8 mouse cellular contexts compared by ENCODE assay signal in genomic region chr12:15813133-15813818, GRCm38 (mm10). TPM values are rescaled to one million over a fixed set of nuclear protein-coding genes. Genes with fewer than 3 reads are reported as not detected.
DNase-seq lines count a peak whose midpoint lies in the region; ATAC-seq lines count a peak whose summit lies in the region.

No protein-coding gene starts in this region.

- H3K36me3 ChIP-seq in embryonic facial prominence, embryonic 10.5 days (replicated peaks): peaks cover 17% of the 10 kb centered on the region
- H3K36me3 ChIP-seq in midbrain, embryonic 14.5 days (ENCODE audit: control insufficient read depth, insufficient read depth, low read length): peaks cover 12% of the 10 kb centered on the region

- H3K27me3 ChIP-seq in embryonic facial prominence, embryonic 10.5 days (replicated peaks; ENCODE audit: low read depth, poor library complexity, severe bottlenecking): no peaks in the 10 kb centered on the region
- H3K27me3 ChIP-seq in midbrain, embryonic 14.5 days (ENCODE audit: control insufficient read depth, insufficient read depth, low read length): no peaks in the 10 kb centered on the region

- H3K4me1 ChIP-seq in embryonic facial prominence, embryonic 10.5 days: peaks cover 48% of the 10 kb centered on the region
- H3K4me1 ChIP-seq in midbrain, embryonic 14.5 days (ENCODE audit: control insufficient read depth, insufficient read depth, low read length): peaks cover 32% of the 10 kb centered on the region

- peak overlapping the region; percentile 61 for H3K27ac ChIP-seq in embryonic facial prominence, embryonic 10.5 days (replicated peaks)
- peak overlapping the region; percentile 98 for H3K27ac ChIP-seq in midbrain, embryonic 14.5 days (replicated peaks; ENCODE audit: low read depth, low read length)

- H3K4me2 ChIP-seq in midbrain, embryonic 14.5 days (ENCODE audit: low read length): peak overlapping the region; percentile 78

- WGBS in embryonic facial prominence, embryonic 10.5 days: 19% methylated on average over 12 of the region's 12 CpGs
- WGBS in midbrain, embryonic 14.5 days: 9% methylated on average over 12 of the region's 12 CpGs

- H3K9me3 ChIP-seq in embryonic facial prominence, embryonic 10.5 days: no peaks in the 10 kb centered on the region
- H3K9me3 ChIP-seq in midbrain, embryonic 14.5 days (ENCODE audit: control insufficient read depth, low read length): no peaks in the 10 kb centered on the region

- intact Hi-C loops in heart, postnatal 10 days (cut with DNase I): loop anchor here (2.0 to 5.0 kb wide), 3 partner anchors 76 to 268 kb away; no protein-coding TSS in a partner anchor

- DNase-seq in cerebellum, postnatal 10 days: peak; percentile 55 to 57
- no peak for DNase-seq in cerebellum, adult 11 months
- DNase-seq in embryonic facial prominence, embryonic 10.5 days (ENCODE audit: low spot score): peak; percentile 23
- peak; percentile 66 for DNase-seq in heart, postnatal 10 days
- peak; percentile 48 to 66 for DNase-seq in kidney, postnatal 36 days
- DNase-seq in midbrain, embryonic 14.5 days: peak; percentile 84
- DNase-seq in urinary bladder, postnatal 14 days (ENCODE audit: low spot score): no peak

- peak overlapping the region; percentile 83 for H3K4me3 ChIP-seq in embryonic facial prominence, embryonic 10.5 days
- peak overlapping the region; percentile 93 for H3K4me3 ChIP-seq in midbrain, embryonic 14.5 days (replicated peaks; ENCODE audit: low read depth, low read length)

- ATAC-seq in midbrain, embryonic 14.5 days (ENCODE audit: low FRiP score, low TSS enrichment): no peak
- ATAC-seq in monocyte, adult 5-6 weeks (replicated peaks; ENCODE audit: insufficient number of reproducible peaks, low FRiP score, low TSS enrichment, poor library complexity, severe bottlenecking): no peak

- peak overlapping the region; percentile 99 for H3K9ac ChIP-seq in midbrain, embryonic 14.5 days (replicated peaks; ENCODE audit: low read length)

RNA-seq across cellular contexts. Expression of gene Trib2, which starts 3.4 kb away (rescaled TPM):
- polyA plus RNA-seq in embryonic facial prominence, embryonic 10.5 days (2016; fragmentation: Nextera tagmentation; extraction: Ambion mirVana): 33.8 and 43.4 TPM in 2 replicates
- 10 to 100 TPM; 60.4 to 86.6 TPM for total RNA-seq in heart, postnatal 10 days (2021)
- 130 and 167 TPM in 2 replicates for polyA plus RNA-seq in midbrain, embryonic 14.5 days (2014; fragmentation: Nextera tagmentation; extraction: Ambion mirVana)
- 4.4 to 12.6 TPM (median 5.5 TPM) in 3 replicates for total RNA-seq in monocyte, adult 5-6 weeks (2017)

Comparison
In these comparisons a context has a peak if more than half of its experiments do, and no peak if none do; other contexts are left out.
1. DNase-seq: peak in cerebellum, postnatal 10 days (2 of 2), embryonic facial prominence, embryonic 10.5 days (single experiment), heart, postnatal 10 days (2 of 2), kidney, postnatal 36 days (2 of 2) and midbrain, embryonic 14.5 days (single experiment); none in cerebellum, adult 11 months (single experiment) and urinary bladder, postnatal 14 days (single experiment).